Mouse (Mus musculus): Measurements from ENCODE around the gene Slc35a2.
"Not testable (repeated sequence)": the region's sequence is repeated elsewhere in the genome, so short reads cannot be mapped to it uniquely, and the experiment has no call there.

The Slc35a2 gene

DNA sequence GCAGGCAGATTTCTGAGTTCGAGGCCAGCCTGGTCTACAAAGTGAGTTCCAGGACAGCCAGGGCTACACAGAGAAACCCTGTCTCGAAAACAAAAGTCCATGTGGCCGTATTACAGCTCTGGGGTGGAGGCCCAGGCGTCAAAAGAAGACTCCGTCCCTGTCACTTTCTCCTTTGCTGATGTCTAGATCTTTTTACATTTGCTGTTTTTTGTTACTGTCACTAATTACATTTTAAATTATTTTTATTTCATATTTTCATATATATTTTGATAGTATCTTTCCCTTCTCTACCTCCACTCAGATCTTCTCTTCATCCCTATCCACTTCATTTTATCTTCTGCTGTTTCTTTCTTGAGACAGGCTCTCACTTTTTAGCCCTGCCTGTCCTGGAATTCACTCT lies 23.9 kb downstream of the Slc35a2 start, which contains the start of gene Gm10491:
Gm10491 (minus strand) TSS at position 101 of the 400 bp plus-strand sequence.
- DNase-seq (ENCODE audit: low spot score in 2 of 2), result no peak

DNA sequence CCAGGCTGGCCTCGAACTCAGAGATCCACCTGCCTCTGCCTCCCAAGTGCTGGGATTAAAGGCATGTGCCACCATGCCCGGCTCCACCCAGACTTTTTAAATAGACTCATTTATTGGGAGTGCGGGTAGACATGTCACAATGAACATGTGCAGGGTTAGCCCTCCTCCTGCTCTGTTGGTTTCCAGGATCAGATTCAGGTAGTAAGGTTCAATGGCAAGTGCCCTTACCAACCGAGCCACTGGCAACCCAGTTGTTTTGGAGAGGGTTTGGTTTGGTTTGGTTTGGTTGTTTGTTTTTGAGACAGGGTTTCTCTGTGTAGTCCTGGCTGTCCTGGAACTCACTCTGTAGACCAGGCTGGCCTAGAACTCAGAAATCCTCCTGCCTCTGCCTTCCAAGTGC lies 25.4 kb downstream of the Slc35a2 start, which contains the start of gene Gm10490:
Gm10490 (plus strand) TSS at position 301 of the 400 bp plus-strand sequence.
- not testable (repeated sequence) for DNase-seq (ENCODE audit: low spot score in 2 of 2)

DNA sequence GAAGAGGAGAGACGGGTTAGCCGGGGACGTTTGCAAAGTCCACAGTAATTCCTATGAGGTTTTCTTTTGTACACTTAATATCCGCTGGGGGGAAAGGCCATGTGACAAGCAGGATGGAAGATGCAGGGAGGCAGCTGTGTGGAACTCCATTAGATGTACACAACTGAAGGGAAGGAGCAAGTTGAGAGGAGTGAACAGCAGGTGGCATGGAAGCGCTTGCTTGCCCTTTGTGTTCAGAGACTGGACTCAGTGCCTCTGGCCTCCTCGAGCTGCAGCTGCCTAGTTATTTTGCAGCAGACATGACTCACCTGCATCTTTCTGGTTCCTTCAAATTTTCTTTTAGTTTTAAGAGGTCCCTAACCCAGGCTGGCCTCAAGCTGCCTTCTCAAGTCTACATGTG lies 26.6 kb downstream of the Slc35a2 start:
- no peak for DNase-seq (ENCODE audit: low spot score in 2 of 2)

DNA sequence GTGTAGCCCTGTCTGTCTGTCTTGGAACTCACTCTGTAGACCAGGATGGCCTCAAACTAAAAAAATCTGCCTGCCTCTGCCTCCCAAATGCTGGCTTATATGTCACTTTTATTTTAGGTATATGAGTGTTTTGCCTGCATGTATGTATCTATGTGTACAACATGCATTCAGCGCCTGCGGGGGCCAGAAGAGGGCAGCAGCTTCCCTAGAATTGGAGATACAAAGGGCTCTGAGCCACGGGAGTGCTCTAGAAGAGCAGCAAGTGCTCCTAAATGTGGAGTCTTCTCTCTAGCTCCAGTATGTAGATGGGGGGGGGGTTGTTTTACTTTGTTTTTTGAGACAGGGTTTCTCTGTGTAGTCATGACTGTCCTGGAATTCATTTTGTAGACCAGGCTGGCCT lies 31.8 kb downstream of the Slc35a2 start:
- peak in 1 of 2 experiments; percentile 12 for DNase-seq (ENCODE audit: low spot score in 2 of 2)

DNA sequence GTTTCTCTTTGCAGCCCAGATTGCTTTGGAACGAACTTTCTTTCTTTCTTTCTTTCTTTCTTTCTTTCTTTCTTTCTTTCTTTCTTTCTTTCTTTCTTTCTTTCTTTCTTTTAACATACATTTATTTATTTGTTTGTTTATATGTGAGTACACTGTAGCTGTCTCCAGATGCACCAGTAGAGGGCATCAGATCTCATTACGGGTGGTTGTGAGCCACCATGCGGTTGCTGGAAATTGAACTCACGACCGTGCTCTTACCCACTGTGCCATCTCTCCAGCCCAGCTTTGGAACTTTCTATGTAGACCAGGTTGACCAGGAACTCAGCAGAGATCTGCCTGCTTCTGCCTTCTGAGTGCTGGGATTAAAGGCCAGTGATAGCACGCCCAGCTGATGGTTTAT lies 34.1 kb downstream of the Slc35a2 start:
- not testable (repeated sequence) for DNase-seq (ENCODE audit: low spot score in 2 of 2)

DNA sequence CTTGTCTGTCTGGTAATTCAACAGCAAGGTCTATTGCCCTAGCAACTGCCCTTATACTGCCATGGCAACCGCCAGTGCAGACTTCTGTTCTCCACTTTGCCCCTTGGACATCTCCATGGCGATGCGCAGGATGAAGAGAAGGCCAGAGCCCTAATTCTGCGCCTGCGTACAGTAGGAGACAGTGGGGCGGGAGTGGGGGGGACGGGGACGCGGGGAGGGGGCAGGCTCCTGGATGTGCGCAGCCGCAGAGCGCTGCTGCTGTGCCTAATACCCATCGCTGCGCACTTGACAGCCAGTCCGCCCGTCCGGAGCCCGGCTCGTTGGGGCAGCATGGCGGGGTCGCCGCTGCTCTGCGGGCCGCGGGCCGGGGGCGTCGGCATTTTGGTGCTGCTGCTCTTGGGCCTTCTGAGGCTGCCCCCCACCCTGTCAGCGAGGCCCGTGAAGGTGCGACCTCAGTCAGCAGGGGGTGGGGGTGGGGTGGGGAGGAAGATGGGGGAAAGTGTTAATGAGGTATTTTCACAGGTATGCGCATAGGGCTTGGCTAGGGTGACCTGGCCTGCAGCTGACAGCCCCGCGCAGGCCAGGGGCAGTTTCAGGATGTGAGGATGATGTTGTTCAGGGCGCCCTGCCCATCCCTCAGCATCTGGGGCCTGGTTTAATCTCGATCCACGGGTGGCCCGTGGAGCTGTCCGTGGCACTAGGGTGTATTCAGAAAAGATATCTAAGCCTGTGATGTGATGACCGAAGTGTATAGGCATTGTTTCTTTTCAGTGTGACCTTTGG lies 36.0 kb downstream of the Slc35a2 start, which contains the start of gene Pcsk1n:
Pcsk1n (plus strand) TSS at position 222 of the 783 bp plus-strand sequence.
- DNase-seq (ENCODE audit: low spot score in 2 of 2), result no peak

DNA sequence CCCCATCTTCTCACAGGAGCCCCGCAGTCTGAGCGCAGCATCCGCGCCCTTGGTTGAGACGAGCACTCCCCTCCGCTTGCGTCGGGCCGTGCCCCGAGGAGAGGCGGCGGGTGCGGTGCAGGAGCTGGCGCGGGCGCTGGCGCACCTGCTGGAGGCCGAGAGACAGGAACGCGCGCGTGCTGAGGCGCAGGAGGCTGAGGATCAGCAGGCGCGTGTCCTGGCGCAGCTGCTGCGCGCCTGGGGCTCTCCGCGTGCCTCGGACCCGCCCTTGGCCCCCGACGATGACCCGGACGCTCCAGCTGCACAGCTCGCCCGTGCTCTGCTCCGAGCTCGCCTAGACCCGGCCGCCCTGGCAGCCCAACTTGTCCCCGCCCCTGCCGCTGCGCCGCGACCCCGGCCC lies 38.2 kb downstream of the Slc35a2 start:
- DNase-seq (ENCODE audit: low spot score in 2 of 2), result no peak

DNA sequence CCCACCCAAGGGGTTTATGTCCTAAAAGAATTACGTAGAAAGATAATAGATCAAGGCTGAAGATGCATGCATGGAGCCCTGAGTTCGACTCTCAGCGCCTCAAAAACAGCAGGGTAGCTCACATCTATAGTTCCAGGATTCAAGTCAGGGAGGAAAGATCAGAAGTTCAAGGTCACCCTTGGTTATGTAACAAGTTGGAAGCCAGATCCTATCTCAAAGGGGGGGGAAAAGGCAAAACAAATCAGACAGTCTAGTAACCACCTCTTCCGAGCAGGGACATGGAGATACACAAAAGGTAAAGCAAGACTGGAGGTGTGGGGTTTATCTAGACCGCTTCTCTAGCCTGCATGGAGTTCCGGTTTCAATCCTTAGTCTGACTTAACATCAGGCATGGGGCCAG lies 42.4 kb downstream of the Slc35a2 start:
- DNase-seq (ENCODE audit: low spot score in 2 of 2), result no peak

DNA sequence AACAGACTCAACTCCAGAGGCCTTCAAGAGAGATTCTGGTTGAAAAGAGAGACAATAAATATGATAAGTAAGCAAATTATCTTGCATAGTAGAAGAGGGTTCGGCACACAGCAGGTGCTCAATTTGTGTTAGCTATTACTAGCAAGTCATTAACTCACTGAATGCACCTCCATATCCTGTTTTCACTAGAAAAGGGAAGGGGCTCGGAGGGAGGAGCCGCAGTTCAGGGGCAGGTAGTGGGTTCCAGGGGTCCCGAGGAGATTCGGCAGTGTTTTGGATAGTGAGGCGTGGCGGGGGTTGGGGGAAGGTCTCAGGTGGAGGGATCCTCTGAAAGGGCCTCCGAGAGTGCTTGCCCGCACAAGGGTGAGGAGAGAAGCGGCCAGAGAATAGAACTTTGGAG lies 43.3 kb downstream of the Slc35a2 start:
- no peak for DNase-seq (ENCODE audit: low spot score in 2 of 2)

DNA sequence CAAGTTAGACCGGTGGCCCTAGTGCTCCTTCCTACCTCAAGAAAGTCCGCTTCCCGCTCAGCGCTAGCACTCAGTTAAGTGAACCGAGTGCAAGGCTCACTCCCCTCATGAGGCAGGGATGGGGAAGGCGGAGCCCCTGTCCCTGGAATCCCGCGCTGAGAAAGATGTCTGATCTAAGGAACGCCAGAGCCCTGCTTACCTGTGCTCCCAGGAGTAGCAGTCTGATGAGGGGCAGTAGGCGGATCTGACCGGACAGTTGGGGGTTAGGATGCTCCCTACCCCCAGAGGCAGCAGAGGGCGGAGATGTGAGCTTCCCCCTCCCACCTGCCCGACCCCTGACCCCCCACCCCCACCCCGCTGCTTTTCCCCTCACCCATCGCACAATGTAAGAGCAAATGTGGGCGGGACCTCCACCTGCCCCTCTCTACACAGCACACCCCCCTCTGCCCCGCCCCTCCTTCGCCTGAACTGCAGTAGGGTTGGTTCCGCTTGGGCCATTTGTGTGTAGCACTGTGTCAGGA lies 44.5 kb downstream of the Slc35a2 start, which contains the start of gene Eras:
Eras (minus strand) TSS at position 338 of the 521 bp plus-strand sequence.
- no peak for DNase-seq (ENCODE audit: low spot score in 2 of 2)

DNA sequence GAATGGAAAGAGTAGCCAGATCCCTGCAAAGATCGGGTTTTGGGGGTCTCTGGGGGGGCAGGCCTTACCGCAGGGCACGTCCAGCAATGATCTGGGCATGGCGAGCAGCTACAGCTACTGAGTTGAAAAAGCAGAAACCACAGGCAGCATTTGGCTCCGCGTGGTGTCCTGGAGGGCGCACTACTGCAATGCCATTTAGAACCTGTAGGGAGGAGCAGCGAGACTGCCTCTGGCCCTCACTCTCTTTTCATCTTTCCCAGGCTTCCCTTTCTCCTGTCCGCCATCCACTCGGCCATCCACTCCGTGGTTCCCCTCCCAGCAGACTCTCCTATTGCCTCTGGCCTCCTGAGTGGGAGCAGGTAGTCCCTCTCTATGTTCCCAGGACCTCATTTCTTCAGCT lies 53.0 kb downstream of the Slc35a2 start:
- no peak for DNase-seq (ENCODE audit: low spot score in 2 of 2)

DNA sequence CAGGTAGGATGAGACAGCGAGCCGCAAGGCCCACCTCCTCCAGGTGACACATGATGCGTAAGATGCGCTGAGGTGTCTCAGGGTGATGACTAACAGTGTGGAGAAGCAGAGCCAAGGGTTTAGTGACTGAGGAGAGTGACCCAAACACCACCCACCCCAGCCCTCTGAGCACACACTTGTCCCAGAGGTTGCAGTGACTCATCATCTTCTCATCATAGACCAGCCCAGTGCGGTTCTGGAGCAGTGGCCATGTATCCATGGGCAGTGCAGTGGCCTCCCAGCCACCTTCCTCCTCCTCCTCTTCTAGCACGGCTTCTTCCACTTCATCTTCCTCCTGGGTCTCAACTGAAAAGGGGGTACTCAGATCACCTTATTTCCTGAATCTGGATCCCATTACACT lies 53.8 kb downstream of the Slc35a2 start:
- no peak for DNase-seq (ENCODE audit: low spot score in 2 of 2)
